Mouse (Mus musculus): ENCODE results near the gene Lbx2. TPM values are rescaled to one million over a fixed set of nuclear protein-coding genes. Genes with fewer than 3 reads are reported as not detected.

Gene Lbx2
- polyA plus RNA-seq (2015; fragmentation: Nextera tagmentation; extraction: Ambion mirVana) = not detected in 2 replicates

GRCm38 (mm10) chr6:83086121-83087035 lies at the start of gene Lbx2:
Gene Lbx2, plus strand, starts transcription at chr6:83086367.

GRCm38 (mm10) chr6:83054074-83054851 lies 31.9 kb upstream of the Lbx2 start, which contains the start of gene Aup1:
Gene Aup1, plus strand, starts transcription at chr6:83054521.

DNA sequence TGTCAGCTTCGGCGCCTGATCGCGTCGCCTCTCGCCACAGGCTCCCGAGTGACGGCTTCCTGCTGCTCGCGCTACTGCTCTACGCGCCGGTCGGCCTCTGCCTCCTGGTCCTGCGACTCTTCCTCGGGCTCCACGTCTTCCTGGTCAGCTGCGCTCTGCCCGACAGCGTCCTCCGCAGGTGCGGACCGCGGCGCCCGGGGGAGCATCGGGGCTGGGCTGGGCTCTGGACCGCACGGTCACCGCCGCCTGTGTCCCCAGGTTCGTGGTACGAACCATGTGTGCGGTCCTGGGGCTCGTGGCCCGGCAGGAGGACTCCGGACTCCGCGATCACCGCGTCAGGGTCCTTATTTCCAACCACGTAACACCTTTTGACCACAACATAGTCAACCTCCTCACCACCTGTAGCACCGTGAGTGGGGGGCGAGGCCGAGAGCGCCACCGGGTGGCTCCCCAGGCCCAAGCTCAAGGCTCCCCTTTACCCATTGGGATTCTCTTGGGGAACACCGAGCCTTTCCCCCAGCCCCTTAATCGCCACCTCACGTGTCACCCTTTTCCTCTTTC lies 31.2 kb upstream of the Lbx2 start, which contains the start of gene Htra2:
Gene Htra2 (minus strand): TSS at position 403 of the 561 bp plus-strand sequence.

DNA sequence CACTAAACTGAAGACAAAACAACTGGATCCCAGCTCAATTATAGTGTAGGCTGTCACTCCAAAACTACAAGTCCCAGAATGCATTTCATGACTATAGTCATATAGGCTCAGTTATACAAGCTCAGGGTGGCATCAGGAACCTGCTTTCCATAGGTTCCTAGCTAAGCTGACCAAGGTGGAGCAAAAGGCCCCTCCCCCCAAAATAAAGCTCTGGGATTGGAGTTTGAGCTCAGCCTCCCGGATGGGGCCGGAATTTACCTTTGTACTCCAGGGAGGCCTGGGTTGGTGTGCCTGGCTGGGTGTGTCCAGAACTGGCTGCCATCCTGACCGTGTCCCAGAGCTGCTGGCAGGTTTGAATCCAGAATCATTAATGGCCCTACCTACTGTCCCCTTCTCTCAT lies 28.4 kb upstream of the Lbx2 start, which contains the start of gene Dqx1:
Gene Dqx1 (plus strand): TSS at position 55 of the 400 bp plus-strand sequence.

DNA sequence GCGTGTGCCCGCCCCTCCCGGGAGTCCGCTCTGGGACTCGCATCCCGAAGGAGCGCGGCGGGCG lies 16.1 kb upstream of the Lbx2 start, which contains the start of gene Tlx2:
Gene Tlx2 (minus strand): TSS at position 47 of the 64 bp plus-strand sequence.

GRCm38 (mm10) chr6:83077630-83078323 lies 8.4 kb upstream of the Lbx2 start, which contains the start of gene Pcgf1:
Gene Pcgf1, plus strand, starts transcription at chr6:83077869.

GRCm38 (mm10) chr6:83101316-83101687 lies 15.1 kb downstream of the Lbx2 start, which contains the start of the genes Ccdc142 and Gm42688:
Gene Ccdc142, plus strand, starts transcription at chr6:83101601.
Gene Gm42688, plus strand, starts transcription at chr6:83101617.

GRCm38 (mm10) chr6:83108762-83109668 lies 22.8 kb downstream of the Lbx2 start, which contains the start of gene Mrpl53:
Gene Mrpl53, plus strand, starts transcription at chr6:83109040.

DNA sequence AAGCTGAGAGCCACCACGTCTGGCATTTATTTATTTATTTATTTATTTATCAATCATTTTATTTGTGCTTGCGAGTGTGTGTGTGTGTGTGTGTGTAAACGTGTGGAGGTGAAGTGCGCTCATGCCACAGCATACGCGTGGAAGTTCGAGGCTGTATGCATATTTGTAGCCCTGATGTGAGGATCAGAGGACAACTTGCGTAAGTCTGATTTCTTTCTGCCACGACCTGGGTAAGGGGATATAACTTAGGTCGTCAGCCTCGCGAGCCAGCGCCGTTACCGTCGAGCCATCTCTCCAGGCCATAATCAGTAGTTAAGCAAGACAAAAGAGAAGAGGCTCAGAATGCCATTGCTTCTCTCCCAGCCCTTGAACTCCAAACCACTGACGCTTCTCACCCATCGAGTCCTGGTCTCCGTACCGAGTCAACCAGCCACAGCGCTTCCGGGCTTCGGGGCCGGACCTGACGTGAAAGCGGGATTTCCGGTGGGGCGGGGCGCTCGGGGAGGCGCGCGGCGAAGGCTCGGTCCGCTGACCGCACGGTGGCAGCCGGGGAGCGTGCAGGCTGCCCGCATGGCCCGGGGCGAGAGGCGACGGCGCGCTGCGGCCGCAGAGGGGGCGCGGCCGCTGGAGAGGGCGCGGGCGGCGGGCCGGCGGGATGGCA lies 29.0 kb downstream of the Lbx2 start, which contains the start of gene Mogs:
Gene Mogs (plus strand): TSS at position 486 of the 661 bp plus-strand sequence.

DNA sequence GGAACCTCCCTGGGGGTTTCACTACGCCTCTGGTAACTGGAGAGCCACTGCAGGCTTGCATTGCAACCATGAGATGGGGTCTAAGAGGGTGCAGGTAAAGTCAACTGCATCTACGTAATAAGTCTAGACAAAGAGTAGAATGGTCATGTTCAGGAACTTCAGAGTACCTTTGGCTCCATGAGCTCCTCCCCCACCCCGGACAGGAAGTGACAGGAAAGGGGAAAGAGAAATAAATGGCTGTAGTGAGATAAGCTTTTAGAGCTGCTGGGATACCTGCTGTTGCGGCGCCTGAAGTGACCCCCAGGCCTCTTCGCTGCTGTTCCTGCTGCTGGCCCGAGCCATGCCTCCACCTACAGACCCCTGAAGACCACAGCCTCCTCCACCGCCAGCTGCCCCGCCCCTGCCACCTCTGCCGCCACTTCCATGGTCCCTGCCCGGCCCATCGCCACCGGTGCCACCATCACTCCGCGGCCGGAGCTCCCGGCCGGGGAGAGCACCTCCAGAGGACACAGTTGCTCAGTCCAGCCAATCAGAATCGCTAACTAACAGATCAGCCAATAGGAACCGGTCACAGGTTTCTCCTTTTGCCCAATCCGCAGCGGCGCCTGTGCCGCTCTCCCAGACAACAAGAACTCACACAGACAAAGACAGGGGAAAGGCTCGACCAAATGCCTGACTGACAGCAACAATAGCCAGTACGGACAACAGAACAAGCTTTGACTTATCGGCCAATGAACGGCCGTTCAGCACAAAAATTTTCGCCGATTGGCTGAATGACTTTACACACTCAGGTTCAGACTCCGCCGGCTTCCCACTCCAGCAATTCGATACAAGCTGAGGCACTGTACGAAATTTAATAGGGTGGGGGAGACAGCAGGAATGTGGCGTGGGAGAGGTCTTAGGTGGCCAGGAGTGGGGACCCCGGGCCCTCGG lies 35.0 kb downstream of the Lbx2 start, which contains the start of gene Wbp1:
Gene Wbp1 (minus strand): TSS at position 630 of the 933 bp plus-strand sequence.

GRCm38 (mm10) chr6:83125331-83125730 lies 39.2 kb downstream of the Lbx2 start, which contains the start of gene Ino80b:
Gene Ino80b, minus strand, starts transcription at chr6:83125431.

DNA sequence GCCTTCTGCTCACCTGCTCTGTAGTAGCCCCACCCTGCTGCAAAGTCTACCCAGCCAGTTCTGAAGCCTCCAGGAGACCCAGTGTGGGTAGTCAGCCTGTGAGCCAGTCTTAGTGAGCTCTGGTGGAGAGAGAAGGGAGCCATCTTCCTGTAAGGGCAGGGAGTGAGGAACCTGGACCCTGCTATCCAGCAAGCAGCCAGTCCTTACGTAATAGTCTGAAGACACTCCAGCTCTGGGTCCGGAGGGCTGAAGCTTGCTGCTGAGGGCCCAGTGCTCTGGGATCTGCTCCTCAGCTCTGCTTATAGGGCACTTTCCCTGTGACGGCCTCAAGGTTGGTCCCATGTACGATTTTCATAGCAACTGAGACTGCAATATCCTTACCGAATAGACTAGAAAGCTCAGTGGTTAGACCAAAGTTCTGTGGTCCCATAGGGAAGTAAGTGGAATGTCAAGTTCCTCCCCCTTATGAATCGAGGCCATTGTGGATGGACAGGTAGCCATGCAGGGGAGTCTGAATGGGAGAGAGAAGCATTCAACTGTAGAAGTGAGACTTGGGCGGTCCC lies 48.9 kb downstream of the Lbx2 start, which contains the start of gene Rtkn:
Gene Rtkn (plus strand): TSS at position 513 of the 563 bp plus-strand sequence.

MicroRNA genes within 50 kb of the gene (microRNA counts, 519-probe panel; counts per million panel counts)
- microRNA mmu-miR-3470a+mmu-miR-3470b = 40.5 counts per million

Small RNAs within 50 kb of the gene (microRNA-seq; reads per million reads assigned to microRNA genes)
- gene Mir3470a (not detected), gene Mir7040 (not detected)

Other genes with a start within 250 kb of the Lbx2 start
- gene Sema4f, start 146.6 kb upstream of the Lbx2 start, polyA plus RNA-seq (2015; fragmentation: Nextera tagmentation; extraction: Ambion mirVana) = 21.0 and 21.4 TPM in 2 replicates
- 0.10 TPM in 1 of 2 replicates, not detected in the other for gene M1ap, start 139.5 kb upstream of the Lbx2 start, polyA plus RNA-seq (2015; fragmentation: Nextera tagmentation; extraction: Ambion mirVana)
- gene Dok1, start 52.9 kb upstream of the Lbx2 start, polyA plus RNA-seq (2015; fragmentation: Nextera tagmentation; extraction: Ambion mirVana) = 3.8 and 4.3 TPM in 2 replicates
- gene Loxl3, start 52.2 kb upstream of the Lbx2 start, polyA plus RNA-seq (2015; fragmentation: Nextera tagmentation; extraction: Ambion mirVana) = 4.6 and 7.2 TPM in 2 replicates
- gene Aup1, start 31.8 kb upstream of the Lbx2 start, polyA plus RNA-seq (2015; fragmentation: Nextera tagmentation; extraction: Ambion mirVana) = 144 and 154 TPM in 2 replicates
- gene Htra2, start 31.1 kb upstream of the Lbx2 start, polyA plus RNA-seq (2015; fragmentation: Nextera tagmentation; extraction: Ambion mirVana) = 89.7 and 95.1 TPM in 2 replicates
- 0.19 and 0.33 TPM in 2 replicates for gene Dqx1, start 28.5 kb upstream of the Lbx2 start, polyA plus RNA-seq (2015; fragmentation: Nextera tagmentation; extraction: Ambion mirVana)
- 1.5 TPM in 1 of 2 replicates, not detected in the other for gene Tlx2, start 16.1 kb upstream of the Lbx2 start, polyA plus RNA-seq (2015; fragmentation: Nextera tagmentation; extraction: Ambion mirVana)
- gene Pcgf1, start 8.5 kb upstream of the Lbx2 start, polyA plus RNA-seq (2015; fragmentation: Nextera tagmentation; extraction: Ambion mirVana) = 34.3 and 37.8 TPM in 2 replicates
- gene Ccdc142, start 15.2 kb downstream of the Lbx2 start, polyA plus RNA-seq (2015; fragmentation: Nextera tagmentation; extraction: Ambion mirVana) = 4.3 and 7.1 TPM in 2 replicates
- gene Gm42688, start 15.2 kb downstream of the Lbx2 start, polyA plus RNA-seq (2015; fragmentation: Nextera tagmentation; extraction: Ambion mirVana) = 4.7 and 5.3 TPM in 2 replicates
- 129 and 139 TPM in 2 replicates for gene Mrpl53, start 22.7 kb downstream of the Lbx2 start, polyA plus RNA-seq (2015; fragmentation: Nextera tagmentation; extraction: Ambion mirVana)
- gene Mogs, start 29.1 kb downstream of the Lbx2 start, polyA plus RNA-seq (2015; fragmentation: Nextera tagmentation; extraction: Ambion mirVana) = 23.1 and 24.7 TPM in 2 replicates
- gene Wbp1, start 35.2 kb downstream of the Lbx2 start, polyA plus RNA-seq (2015; fragmentation: Nextera tagmentation; extraction: Ambion mirVana) = 82.3 and 104 TPM in 2 replicates
- 13.1 and 14.2 TPM in 2 replicates for gene Ino80b, start 39.1 kb downstream of the Lbx2 start, polyA plus RNA-seq (2015; fragmentation: Nextera tagmentation; extraction: Ambion mirVana)
- gene Rtkn, start 49.1 kb downstream of the Lbx2 start, polyA plus RNA-seq (2015; fragmentation: Nextera tagmentation; extraction: Ambion mirVana) = 21.9 and 25.3 TPM in 2 replicates
- gene Wdr54, start 70.0 kb downstream of the Lbx2 start, polyA plus RNA-seq (2015; fragmentation: Nextera tagmentation; extraction: Ambion mirVana) = 22.2 and 23.0 TPM in 2 replicates
- 13.4 and 14.9 TPM in 2 replicates for gene 1700003E16Rik, start 70.0 kb downstream of the Lbx2 start, polyA plus RNA-seq (2015; fragmentation: Nextera tagmentation; extraction: Ambion mirVana)
- 129 and 141 TPM in 2 replicates for gene Dctn1, start 79.6 kb downstream of the Lbx2 start, polyA plus RNA-seq (2015; fragmentation: Nextera tagmentation; extraction: Ambion mirVana)
- 0.19 and 0.31 TPM in 2 replicates for gene Slc4a5, start 133.5 kb downstream of the Lbx2 start, polyA plus RNA-seq (2015; fragmentation: Nextera tagmentation; extraction: Ambion mirVana)
- gene Mthfd2, start 239.5 kb downstream of the Lbx2 start, polyA plus RNA-seq (2015; fragmentation: Nextera tagmentation; extraction: Ambion mirVana) = 29.1 and 30.6 TPM in 2 replicates
- gene Mob1a, start 239.6 kb downstream of the Lbx2 start, polyA plus RNA-seq (2015; fragmentation: Nextera tagmentation; extraction: Ambion mirVana) = 16.4 and 16.8 TPM in 2 replicates

All from neural tube, postnatal 0 days (tissue).